Mouse (Mus musculus) gastrocnemius, postnatal 10 days (tissue): ENCODE results near the gene Car9. TPM values are rescaled to one million over a fixed set of nuclear protein-coding genes. Genes with fewer than 3 reads are reported as not detected.

Source experiments
- DNase-seq: peaks from one replicate; pipeline ENCODE4 v3.0.0; 2021; ENCODE audit warnings: mixed read lengths
- total RNA-seq, 2 experiments: library from RNA; stranded (reverse); gene quantifications; 2 replicates each; pipeline ENCODE4 v1.2.3; 2021

Gene Car9
- total RNA-seq, 2 experiments from 2014 or later, result 2.8 TPM

- DNase-seq, result no peak
Measured at GRCm38 (mm10) chr4:43562769-43563600, 56.2 kb downstream of the Car9 start.

Other genes starting within 250 kb of the Car9 start
- under 1 TPM; 0.05 to 0.11 TPM for gene Atp8b5, start 239.8 kb upstream of the Car9 start, total RNA-seq
- 10 to 100 TPM; 30.3 to 33.9 TPM for gene Rusc2, start 125.0 kb upstream of the Car9 start, total RNA-seq
- not detected for gene Fam166b, start 77.8 kb upstream of the Car9 start, total RNA-seq
- 10 to 100 TPM; 28.0 to 34.7 TPM for gene Tesk1, start 65.0 kb upstream of the Car9 start, total RNA-seq
- under 1 TPM in 1 of 2 experiments, not detected in 1; 0.61 TPM for gene Cd72, start 52.3 kb upstream of the Car9 start, total RNA-seq
- gene Sit1, start 23.2 kb upstream of the Car9 start, total RNA-seq, result not detected
- 10 to 100 TPM; 23.4 to 24.1 TPM for gene Ccdc107, start 14.1 kb upstream of the Car9 start, total RNA-seq
- 1 to 10 TPM; 2.8 to 3.8 TPM for gene Arhgef39, start 7.3 kb upstream of the Car9 start, total RNA-seq
- gene Tpm2, start 16.8 kb downstream of the Car9 start, total RNA-seq, result 1,000 to 10,000 TPM; 8,012 to 8,431 TPM
- gene Creb3, start 55.4 kb downstream of the Car9 start, total RNA-seq, result 10 to 100 TPM; 39.6 to 45.0 TPM
- 100 to 1,000 TPM in 1 of 2 experiments, 10 to 100 TPM in 1; 84.9 to 112 TPM for gene Tln1, start 55.7 kb downstream of the Car9 start, total RNA-seq
- gene Rgp1, start 71.7 kb downstream of the Car9 start, total RNA-seq, result 10 to 100 TPM; 22.9 to 30.4 TPM
- gene Gba2, start 71.9 kb downstream of the Car9 start, total RNA-seq, result 1 to 10 TPM; 6.7 to 9.1 TPM
- gene Msmp, start 77.5 kb downstream of the Car9 start, total RNA-seq, result under 1 TPM; 0.33 to 0.38 TPM
- gene Npr2, start 125.0 kb downstream of the Car9 start, total RNA-seq, result 10 to 100 TPM; 30.7 to 39.5 TPM
- under 1 TPM in 1 of 2 experiments, not detected in 1; 0.38 TPM for gene Spag8, start 146.6 kb downstream of the Car9 start, total RNA-seq
- gene Hint2, start 149.5 kb downstream of the Car9 start, total RNA-seq, result 10 to 100 TPM; 51.3 to 57.6 TPM
- 10 to 100 TPM in 1 of 2 experiments, 1 to 10 TPM in 1; 9.1 to 10.8 TPM for gene Tmem8b, start 162.0 kb downstream of the Car9 start, total RNA-seq
- gene Fam221b, start 162.2 kb downstream of the Car9 start, total RNA-seq, result under 1 TPM; 0.18 to 0.26 TPM
- gene Olfr70, start 193.8 kb downstream of the Car9 start, total RNA-seq, result not detected
- not detected for gene Olfr71, start 203.3 kb downstream of the Car9 start, total RNA-seq
- 1 to 10 TPM; 2.3 to 3.1 TPM for gene Hrct1, start 220.2 kb downstream of the Car9 start, total RNA-seq
- 1 to 10 TPM; 1.1 to 1.6 TPM for gene Spaar, start 223.1 kb downstream of the Car9 start, total RNA-seq